Mouse (Mus musculus) olfactory bulb, adult 2 months (tissue): ENCODE data around the gene Fbxo41.

Source experiments
- CTCF ChIP-seq: fragments of 200-500 bp; IDR thresholded peaks from 2 replicates; pipeline ENCODE4 v1.5.1; 2012; ENCODE audit warnings: low read depth, mild to moderate bottlenecking, low read length, moderate library complexity; ENCODE audit not compliant: insufficient read depth
- POLR2A ChIP-seq: fragments of 200-500 bp; IDR thresholded peaks from 2 replicates; pipeline ENCODE4 v1.6.1; 2012; ENCODE audit warnings: mild to moderate bottlenecking, low read depth, low read length, moderate library complexity; ENCODE audit not compliant: insufficient read depth

DNA sequence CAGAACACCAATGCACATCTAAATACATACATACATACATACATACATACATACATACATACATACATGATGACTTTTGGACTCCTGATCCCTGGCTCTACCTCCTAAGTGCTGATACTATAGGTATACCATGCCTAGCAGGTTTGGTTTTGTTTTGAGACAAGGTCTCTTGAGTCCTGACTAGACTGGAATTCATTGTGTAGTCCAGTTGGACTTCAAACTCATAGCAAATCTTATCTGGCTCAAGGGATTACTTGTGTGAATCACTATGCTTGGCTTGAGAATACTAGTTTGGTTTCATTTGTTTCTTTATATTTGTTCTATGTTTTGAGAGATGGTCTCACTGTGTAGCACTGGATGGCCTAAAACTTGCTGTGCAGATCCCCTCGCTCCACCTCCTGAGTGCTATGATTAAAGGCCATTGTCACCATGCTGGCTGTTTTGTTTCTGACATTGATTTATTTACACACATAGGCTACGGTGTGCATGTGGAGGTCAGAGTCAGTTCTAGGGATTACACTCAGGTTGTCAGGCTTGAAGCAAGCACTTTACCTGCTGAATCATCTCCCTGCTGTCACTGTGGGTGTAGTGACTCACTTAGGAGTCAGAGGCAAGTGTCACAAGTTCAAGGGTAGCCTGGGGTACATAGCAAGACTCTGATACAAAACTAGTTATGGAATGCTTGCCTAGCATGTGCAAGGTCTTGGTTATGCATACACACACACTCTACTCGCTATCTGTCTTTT is 59.1 kb downstream of the Fbxo41 start:
- no peak for TF ChIP-seq CTCF
- no peak for TF ChIP-seq POLR2A
